Mouse (Mus musculus): ENCODE results near the gene Wnk2. TPM values are rescaled to one million over a fixed set of nuclear protein-coding genes. Genes with fewer than 3 reads are reported as not detected.

Gene Wnk2
- polyA plus RNA-seq, 1 experiment from 2014 or later = 0.89 TPM

DNA sequence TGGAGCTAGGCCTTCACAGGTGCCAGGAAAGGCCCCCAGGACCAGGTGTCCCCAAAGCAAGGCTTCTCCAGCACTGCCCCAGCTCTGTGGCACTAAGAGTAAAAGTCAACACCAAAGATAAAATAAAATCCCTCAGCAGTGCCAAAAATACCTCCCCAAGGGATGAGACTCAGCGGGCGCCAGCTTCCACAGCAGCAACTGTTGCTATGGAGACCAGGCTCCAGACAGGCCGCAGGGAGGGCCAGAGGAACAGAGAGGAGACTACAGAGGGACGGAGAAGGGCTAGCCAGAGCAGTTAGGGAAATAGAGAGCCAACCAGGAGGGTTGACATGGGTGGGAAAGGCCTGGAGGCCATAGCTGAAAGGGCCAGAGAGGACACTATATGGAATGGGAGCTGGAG is 18.0 kb downstream of the Wnk2 start:
- WGBS = 10% methylated on average over 4 of the region's 4 CpGs
- peaks cover 46% of the 10 kb centered on the region for H3K4me1 ChIP-seq
- H3K4me3 ChIP-seq = no peak overlapping the region
- no peaks in the 10 kb centered on the region for H3K36me3 ChIP-seq
- no peaks in the 10 kb centered on the region for H3K9me3 ChIP-seq
- peak overlapping the region; percentile 6 for H3K27ac ChIP-seq
- no peaks in the 10 kb centered on the region for H3K27me3 ChIP-seq (ENCODE audit: insufficient read depth, poor library complexity, severe bottlenecking)
- no peak for DNase-seq (ENCODE audit: low spot score)

DNA sequence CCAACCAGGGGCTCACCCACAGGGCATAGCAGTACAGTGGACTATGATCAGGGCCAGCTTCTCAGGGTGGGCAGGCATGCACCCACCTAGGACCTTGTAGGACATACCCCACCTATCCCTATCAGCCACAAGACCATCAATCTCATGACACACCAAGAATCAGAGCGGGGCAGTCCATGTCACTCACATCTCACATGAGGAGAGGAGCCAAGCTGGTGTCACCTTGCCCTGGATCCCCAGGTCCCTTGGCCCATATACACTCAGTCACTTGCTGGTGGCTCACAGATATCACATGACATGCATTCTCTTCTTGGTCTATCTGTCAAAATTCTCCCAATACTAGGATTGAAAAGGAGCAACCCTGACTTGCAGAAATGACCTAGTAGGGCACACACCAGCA is 18.7 kb downstream of the Wnk2 start:
- H3K36me3 ChIP-seq = no peaks in the 10 kb centered on the region
- H3K4me1 ChIP-seq = peaks cover 46% of the 10 kb centered on the region
- H3K4me3 ChIP-seq = no peak overlapping the region
- H3K9me3 ChIP-seq = no peaks in the 10 kb centered on the region
- no peak for DNase-seq (ENCODE audit: low spot score)
- 68% methylated on average over 1 of the region's 1 CpGs for WGBS
- H3K27me3 ChIP-seq (ENCODE audit: insufficient read depth, poor library complexity, severe bottlenecking) = no peaks in the 10 kb centered on the region
- H3K27ac ChIP-seq = no peak overlapping the region

DNA sequence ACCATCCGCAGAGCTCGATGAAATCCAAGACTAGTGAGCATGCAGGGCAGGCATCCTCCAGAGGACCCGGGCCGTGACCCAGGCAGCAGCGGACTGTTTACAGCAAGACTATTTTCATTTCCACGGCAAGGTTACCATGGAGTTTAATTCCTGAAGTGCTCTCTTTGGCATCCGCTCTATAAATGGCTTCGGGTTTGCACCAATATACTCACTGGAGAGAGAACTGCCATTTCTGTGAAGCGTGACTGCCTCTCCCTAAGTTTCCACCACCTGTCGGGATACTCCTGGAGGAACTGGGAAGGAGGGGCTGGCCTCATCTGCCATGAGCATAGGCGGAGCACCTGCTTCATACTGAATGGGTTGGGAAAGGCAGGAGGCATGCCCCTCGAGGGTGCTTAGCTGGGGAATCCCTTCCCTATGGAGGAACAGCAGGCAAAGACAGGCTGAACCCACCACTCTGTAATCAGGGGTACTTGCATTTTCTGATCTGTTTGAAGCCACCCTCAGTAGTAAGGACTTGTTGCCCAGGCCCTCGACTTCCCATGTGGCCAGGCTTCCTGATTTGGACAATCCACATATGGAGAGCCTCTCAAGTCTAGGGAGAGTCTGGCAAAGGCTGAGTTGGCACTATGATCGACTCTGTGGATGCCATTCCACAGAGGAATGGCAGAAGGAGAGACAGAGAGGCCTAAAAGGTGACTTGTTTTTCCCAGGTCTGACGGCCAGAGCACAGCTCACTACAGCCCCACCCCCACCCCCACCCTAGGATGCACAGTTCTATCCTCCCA is 19.8 kb downstream of the Wnk2 start:
- DNase-seq (ENCODE audit: low spot score) = no peak
- no peaks in the 10 kb centered on the region for H3K27me3 ChIP-seq (ENCODE audit: insufficient read depth, poor library complexity, severe bottlenecking)
- H3K9me3 ChIP-seq = no peaks in the 10 kb centered on the region
- H3K36me3 ChIP-seq = no peaks in the 10 kb centered on the region
- WGBS = 48% methylated on average over 15 of the region's 15 CpGs
- no peak overlapping the region for H3K4me3 ChIP-seq
- H3K27ac ChIP-seq = peak overlapping the region; percentile 47
- peaks cover 46% of the 10 kb centered on the region for H3K4me1 ChIP-seq

GRCm38 (mm10) chr13:49122106-49122505 is 25.7 kb downstream of the Wnk2 start:
- no peaks in the 10 kb centered on the region for H3K36me3 ChIP-seq
- no peaks in the 10 kb centered on the region for H3K4me1 ChIP-seq
- H3K4me3 ChIP-seq = no peak overlapping the region
- no peaks in the 10 kb centered on the region for H3K27me3 ChIP-seq (ENCODE audit: insufficient read depth, poor library complexity, severe bottlenecking)
- H3K9me3 ChIP-seq = no peaks in the 10 kb centered on the region
- no peak overlapping the region for H3K27ac ChIP-seq
- no peak for DNase-seq (ENCODE audit: low spot score)
- WGBS = 71% methylated on average over 4 of the region's 4 CpGs

GRCm38 (mm10) chr13:49117563-49117962 is 30.3 kb downstream of the Wnk2 start:
- Histone ChIP-seq H3K4me1 (no peaks in the 10 kb centered on the region), H3K4me3 (no peak overlapping the region), H3K36me3 (no peaks in the 10 kb centered on the region), H3K27me3 (ENCODE audit: insufficient read depth, poor library complexity, severe bottlenecking) (peaks cover 4% of the 10 kb centered on the region; the same call in 1 of the 2 replicates), H3K9me3 (no peaks in the 10 kb centered on the region), H3K27ac (no peak overlapping the region)
- 83% methylated on average over 8 of the region's 8 CpGs for WGBS
- DNase-seq (ENCODE audit: low spot score) = no peak

GRCm38 (mm10) chr13:49114921-49115320 is 32.9 kb downstream of the Wnk2 start:
- DNase-seq (ENCODE audit: low spot score) = no peak
- no peaks in the 10 kb centered on the region for H3K36me3 ChIP-seq
- H3K4me1 ChIP-seq = no peaks in the 10 kb centered on the region
- H3K9me3 ChIP-seq = no peaks in the 10 kb centered on the region
- 87% methylated on average over 14 of the region's 14 CpGs for WGBS
- H3K27me3 ChIP-seq (ENCODE audit: insufficient read depth, poor library complexity, severe bottlenecking) = peaks cover 7% of the 10 kb centered on the region; the same call in 1 of the 2 replicates
- H3K4me3 ChIP-seq = no peak overlapping the region
- H3K27ac ChIP-seq = no peak overlapping the region

DNA sequence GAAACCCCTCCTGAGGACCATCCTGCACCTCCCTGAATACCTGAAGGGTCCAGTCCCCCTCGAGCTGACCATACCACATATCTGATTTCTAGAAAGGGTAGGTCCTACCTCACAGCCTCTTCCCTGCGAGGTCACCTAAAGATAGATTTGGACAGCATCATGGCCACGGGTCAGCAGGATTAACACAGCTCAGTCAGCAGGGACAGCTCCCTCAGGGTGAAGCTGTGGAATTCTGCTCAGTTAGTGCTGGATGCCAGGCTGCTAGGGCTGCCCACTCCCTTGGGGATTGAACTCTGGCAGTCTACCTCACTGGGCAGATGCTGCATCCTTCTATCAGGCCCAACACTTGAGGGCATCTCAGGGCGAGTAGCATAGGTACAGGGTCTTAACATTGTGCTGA is 33.7 kb downstream of the Wnk2 start:
- 55% methylated on average over 4 of the region's 4 CpGs for WGBS
- Histone ChIP-seq H3K36me3 (no peaks in the 10 kb centered on the region), H3K27ac (no peak overlapping the region), H3K27me3 (ENCODE audit: insufficient read depth, poor library complexity, severe bottlenecking) (peaks cover 7% of the 10 kb centered on the region; the same call in 1 of the 2 replicates), H3K4me1 (no peaks in the 10 kb centered on the region), H3K9me3 (no peaks in the 10 kb centered on the region), H3K4me3 (no peak overlapping the region)
- no peak for DNase-seq (ENCODE audit: low spot score)

- no peaks in the 10 kb centered on the region for H3K9me3 ChIP-seq
- peaks cover 7% of the 10 kb centered on the region; the same call in 1 of the 2 replicates for H3K27me3 ChIP-seq (ENCODE audit: insufficient read depth, poor library complexity, severe bottlenecking)
- H3K4me1 ChIP-seq = no peaks in the 10 kb centered on the region
- DNase-seq (ENCODE audit: low spot score) = no peak
- no peaks in the 10 kb centered on the region for H3K36me3 ChIP-seq
- no peak overlapping the region for H3K4me3 ChIP-seq
- WGBS = 62% methylated on average over 4 of the region's 4 CpGs
- H3K27ac ChIP-seq = no peak overlapping the region
These were observed 34.5 kb downstream of the Wnk2 start for GRCm38 (mm10) chr13:49113345-49113744.

DNA sequence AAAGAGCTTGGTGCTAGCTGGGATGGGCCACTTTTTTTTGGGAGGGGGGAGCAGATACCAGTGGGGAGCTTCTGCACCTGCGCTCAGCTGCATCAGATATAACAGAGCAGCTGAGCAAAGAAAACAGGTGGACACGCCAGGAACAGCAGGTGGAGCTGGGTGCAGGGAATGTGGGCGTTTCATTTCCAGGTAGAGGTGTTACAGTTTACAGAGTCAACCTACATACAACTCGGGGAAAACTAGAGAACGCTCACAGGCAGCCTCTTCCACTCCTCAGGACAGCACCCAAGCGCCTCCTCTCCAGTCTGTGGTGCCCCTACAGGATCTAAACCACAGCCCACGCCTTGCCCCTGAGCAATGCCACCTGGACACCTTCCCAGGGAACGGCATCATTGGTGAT is 35.2 kb downstream of the Wnk2 start:
- no peak for DNase-seq (ENCODE audit: low spot score)
- no peaks in the 10 kb centered on the region for H3K4me1 ChIP-seq
- WGBS = 73% methylated on average over 8 of the region's 8 CpGs

GRCm38 (mm10) chr13:49109665-49110064 is 38.1 kb downstream of the Wnk2 start:
- Histone ChIP-seq H3K27me3 (ENCODE audit: insufficient read depth, poor library complexity, severe bottlenecking) (peaks cover 7% of the 10 kb centered on the region; the same call in 1 of the 2 replicates), H3K4me3 (no peak overlapping the region), H3K27ac (no peak overlapping the region), H3K36me3 (no peaks in the 10 kb centered on the region), H3K9me3 (peaks cover 9% of the 10 kb centered on the region; the same call in 1 of the 2 replicates), H3K4me1 (no peaks in the 10 kb centered on the region)
- DNase-seq (ENCODE audit: low spot score) = no peak
- WGBS = 67% methylated on average over 3 of the region's 3 CpGs

More for the DNA sequence above, 35.2 kb downstream of the Wnk2 start:
- H3K27ac ChIP-seq = no peak overlapping the region
- no peak overlapping the region for H3K4me3 ChIP-seq
- no peaks in the 10 kb centered on the region for H3K36me3 ChIP-seq
- peaks cover 7% of the 10 kb centered on the region; the same call in 1 of the 2 replicates for H3K27me3 ChIP-seq (ENCODE audit: insufficient read depth, poor library complexity, severe bottlenecking)
- no peaks in the 10 kb centered on the region for H3K9me3 ChIP-seq

DNA sequence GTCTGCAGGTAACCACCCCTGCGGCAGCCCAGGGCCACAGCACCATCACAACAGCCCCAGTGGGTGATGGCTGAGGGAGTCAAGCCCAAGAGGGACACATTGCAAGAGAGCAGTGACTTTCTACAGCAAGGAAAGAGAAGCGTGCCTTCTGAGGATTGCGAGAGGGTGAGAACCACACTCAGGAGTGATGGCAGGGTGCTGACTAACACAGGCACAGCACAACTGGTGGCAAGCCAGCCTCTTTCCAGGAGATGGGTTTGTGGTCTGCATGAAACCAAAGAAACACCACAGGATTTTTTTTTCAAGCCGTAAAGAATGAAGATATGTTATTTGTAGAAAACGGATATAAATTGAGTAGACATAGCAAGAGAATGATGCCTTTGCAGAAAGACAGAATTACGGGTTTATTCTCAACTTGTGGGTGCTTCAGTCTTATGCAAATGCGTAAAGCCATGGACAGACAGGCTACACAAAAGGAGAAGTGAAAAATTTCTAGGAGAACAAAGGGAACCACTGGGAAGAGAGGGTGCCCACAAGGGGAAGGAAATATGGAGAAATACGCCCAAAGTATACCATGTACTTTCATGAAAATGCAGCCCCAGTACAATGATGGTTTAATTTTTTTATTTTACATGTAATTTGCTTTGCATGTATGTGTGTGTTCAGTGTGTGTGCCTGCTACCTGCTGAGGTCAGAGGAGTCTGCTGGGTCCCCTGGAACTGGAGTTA is 39.5 kb downstream of the Wnk2 start:
- DNase-seq (ENCODE audit: low spot score) = no peak
- Histone ChIP-seq H3K4me3 (no peak overlapping the region), H3K27ac (no peak overlapping the region), H3K9me3 (peaks cover 9% of the 10 kb centered on the region; the same call in 1 of the 2 replicates), H3K27me3 (ENCODE audit: insufficient read depth, poor library complexity, severe bottlenecking) (peaks cover 7% of the 10 kb centered on the region; the same call in 1 of the 2 replicates), H3K36me3 (no peaks in the 10 kb centered on the region), H3K4me1 (peaks cover 3% of the 10 kb centered on the region; the same call in 1 of the 2 replicates)
- WGBS = 84% methylated on average over 8 of the region's 8 CpGs

DNA sequence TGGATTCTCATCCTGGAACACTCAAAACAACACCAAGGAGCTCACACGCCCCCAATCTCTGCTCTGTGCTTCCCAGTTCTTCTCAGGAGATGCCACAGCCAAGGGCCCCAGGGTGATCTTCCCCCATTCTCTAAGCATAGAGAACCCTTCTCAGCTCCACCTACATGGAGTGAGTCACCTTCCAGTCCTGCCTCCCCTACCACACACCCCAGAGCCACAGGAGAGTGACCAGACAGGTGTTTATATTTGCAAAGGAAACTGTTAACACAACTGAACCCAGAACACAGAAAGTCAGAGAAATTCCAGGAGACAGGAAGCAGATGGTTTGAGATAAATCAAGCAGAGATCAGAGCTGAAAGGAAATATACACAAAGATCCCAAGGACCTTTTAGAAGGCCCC is 43.9 kb downstream of the Wnk2 start:
- Histone ChIP-seq H3K4me3 (no peak overlapping the region), H3K36me3 (no peaks in the 10 kb centered on the region), H3K9me3 (peaks cover 9% of the 10 kb centered on the region; the same call in 1 of the 2 replicates), H3K27me3 (ENCODE audit: insufficient read depth, poor library complexity, severe bottlenecking) (no peaks in the 10 kb centered on the region), H3K27ac (no peak overlapping the region), H3K4me1 (peaks cover 4% of the 10 kb centered on the region; the same call in 1 of the 2 replicates)
- DNase-seq (ENCODE audit: low spot score) = no peak
- WGBS = 63% methylated on average over 1 of the region's 1 CpGs

DNA sequence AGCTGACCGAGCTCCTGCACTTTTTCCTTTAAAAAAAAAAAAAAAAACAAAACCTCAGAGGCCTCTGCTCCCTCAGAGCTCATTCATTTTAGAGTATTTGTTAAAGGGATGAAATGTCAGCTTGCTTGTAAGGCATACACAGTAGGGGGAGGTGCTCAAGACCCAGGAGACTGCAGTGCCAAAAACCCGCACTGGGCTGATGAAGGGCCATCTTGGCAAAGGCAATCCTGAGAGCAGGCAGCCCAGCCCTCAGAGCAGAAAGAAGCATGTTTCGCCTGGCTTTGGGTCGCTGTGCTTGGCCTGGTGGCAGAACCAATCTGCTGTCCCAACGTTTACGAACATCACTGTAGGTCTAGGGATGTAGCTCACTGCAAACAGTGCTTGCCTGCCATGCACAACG is 44.6 kb downstream of the Wnk2 start:
- H3K4me1 ChIP-seq = peaks cover 4% of the 10 kb centered on the region; the same call in 1 of the 2 replicates
- WGBS = 76% methylated on average over 7 of the region's 7 CpGs

More for the DNA sequence above, 44.6 kb downstream of the Wnk2 start:
- Histone ChIP-seq H3K4me3 (no peak overlapping the region), H3K36me3 (no peaks in the 10 kb centered on the region), H3K9me3 (peaks cover 9% of the 10 kb centered on the region; the same call in 1 of the 2 replicates), H3K27ac (no peak overlapping the region), H3K27me3 (ENCODE audit: insufficient read depth, poor library complexity, severe bottlenecking) (no peaks in the 10 kb centered on the region)
- DNase-seq (ENCODE audit: low spot score) = no peak
